Mouse (Mus musculus) embryonic facial prominence, embryonic 15.5 days (tissue): Measurements from ENCODE around the gene Crabp2. TPM values are rescaled to one million over a fixed set of nuclear protein-coding genes. Genes with fewer than 3 reads are reported as not detected.

Source experiments
- ATAC-seq: fragments of 200-750 bp; cut with Nextera tagmentation; 2 replicates; pipeline ENCODE4 v1.8.0; 2017; ENCODE audit warnings: low read depth, moderate TSS enrichment; ENCODE audit not compliant: insufficient number of reproducible peaks, low FRiP score, low TSS enrichment
- H3K27ac ChIP-seq: fragments of 300-500 bp; sonication (generic); replicated peaks from 2 replicates; pipeline ENCODE4 v1.5.1; 2015; ENCODE audit warnings: mild to moderate bottlenecking, inconsistent platforms
- H3K27me3 ChIP-seq: fragments of 300-500 bp; sonication (generic); 2 replicates; pipeline ENCODE4 v1.6.1; 2015; ENCODE audit warnings: inconsistent platforms
- H3K36me3 ChIP-seq: fragments of 300-500 bp; sonication (generic); 2 replicates; pipeline ENCODE4 v1.6.1; 2015; ENCODE audit warnings: mild to moderate bottlenecking, inconsistent platforms
- H3K4me1 ChIP-seq: fragments of 300-500 bp; sonication (generic); 2 replicates; pipeline ENCODE4 v1.6.1; 2015; ENCODE audit warnings: inconsistent platforms
- H3K4me2 ChIP-seq: fragments of 300-500 bp; sonication (generic); replicated peaks from 2 replicates; pipeline ENCODE4 v1.6.1; 2015; ENCODE audit warnings: mild to moderate bottlenecking, inconsistent platforms
- H3K4me3 ChIP-seq: fragments of 300-500 bp; sonication (generic); replicated peaks from 2 replicates; pipeline ENCODE4 v1.5.1; 2015; ENCODE audit warnings: mild to moderate bottlenecking, inconsistent platforms
- H3K9ac ChIP-seq: fragments of 300-500 bp; sonication (generic); 2 replicates; pipeline ENCODE4 v1.6.1; 2015; ENCODE audit warnings: inconsistent platforms
- H3K9me3 ChIP-seq: fragments of 300-500 bp; sonication (generic); replicated peaks from 2 replicates; pipeline ENCODE4 v1.6.1; 2016; ENCODE audit warnings: inconsistent platforms
- WGBS: fragments of 180-500 bp; shearing (Covaris S2); methylation state at CpG from one replicate; pipeline ENCODE4 v1.1.7; 2015; 5-methylcytosine and 5-hydroxymethylcytosine counted together
- polyA plus RNA-seq: library from polyadenylated mRNA; unstranded; fragments of >200 nt; fragmentation: Nextera tagmentation; extraction: Ambion mirVana; gene quantifications from 2 replicates; pipeline ENCODE4 v1.2.1, GENCODE M21; 2015

Crabp2 gene
- polyA plus RNA-seq, 1 experiment from 2014 or later: 206 TPM

DNA sequence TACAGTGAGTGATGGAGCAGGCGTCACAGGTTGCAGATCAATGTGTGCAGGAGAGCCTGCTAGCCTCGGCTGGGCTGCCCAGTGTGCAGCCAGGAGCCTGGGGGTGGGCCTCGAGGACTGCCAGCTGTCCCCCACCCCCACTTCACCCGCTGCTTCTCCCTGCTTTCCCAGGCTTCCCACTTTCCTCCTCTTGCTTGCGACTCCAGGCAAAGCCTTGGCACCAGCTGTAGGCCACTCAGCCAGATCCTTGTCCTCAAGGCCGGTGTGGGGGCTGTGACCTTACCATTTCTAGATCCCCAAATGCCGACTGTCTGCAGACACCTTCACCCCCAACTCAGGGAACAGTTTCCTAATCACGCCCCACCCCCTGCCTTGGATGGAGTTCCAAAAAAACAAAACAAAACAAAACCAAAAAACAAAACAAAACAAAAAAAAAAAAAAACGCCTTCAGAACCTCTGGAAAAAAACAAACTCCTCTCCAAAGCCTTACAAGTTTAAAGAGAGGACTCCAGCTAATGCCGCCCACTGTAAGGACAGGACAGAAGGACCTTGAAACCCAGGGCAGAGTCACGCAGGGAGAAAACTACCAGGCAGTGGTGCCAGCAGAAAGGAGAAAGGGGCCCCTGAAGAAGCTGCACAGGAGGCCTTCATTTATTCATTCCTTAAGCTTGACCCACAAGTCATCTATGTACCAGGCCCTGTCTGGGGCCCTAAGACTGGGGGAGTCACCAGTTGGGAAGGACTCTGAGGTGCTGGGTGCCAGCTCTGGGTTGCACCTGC lies 52.5 kb downstream of the Crabp2 start:
- Histone ChIP-seq H3K27me3 (peaks cover 93% of the 10 kb centered on the region), H3K9ac (no peak overlapping the region), H3K4me1 (peaks cover 30% of the 10 kb centered on the region), H3K27ac (no peak overlapping the region), H3K4me3 (peak overlapping the region; percentile 42), H3K9me3 (no peaks in the 10 kb centered on the region), H3K36me3 (no peaks in the 10 kb centered on the region), H3K4me2 (no peak overlapping the region)
- WGBS: 9% methylated on average over 11 of the region's 11 CpGs
- no peak for ATAC-seq

DNA sequence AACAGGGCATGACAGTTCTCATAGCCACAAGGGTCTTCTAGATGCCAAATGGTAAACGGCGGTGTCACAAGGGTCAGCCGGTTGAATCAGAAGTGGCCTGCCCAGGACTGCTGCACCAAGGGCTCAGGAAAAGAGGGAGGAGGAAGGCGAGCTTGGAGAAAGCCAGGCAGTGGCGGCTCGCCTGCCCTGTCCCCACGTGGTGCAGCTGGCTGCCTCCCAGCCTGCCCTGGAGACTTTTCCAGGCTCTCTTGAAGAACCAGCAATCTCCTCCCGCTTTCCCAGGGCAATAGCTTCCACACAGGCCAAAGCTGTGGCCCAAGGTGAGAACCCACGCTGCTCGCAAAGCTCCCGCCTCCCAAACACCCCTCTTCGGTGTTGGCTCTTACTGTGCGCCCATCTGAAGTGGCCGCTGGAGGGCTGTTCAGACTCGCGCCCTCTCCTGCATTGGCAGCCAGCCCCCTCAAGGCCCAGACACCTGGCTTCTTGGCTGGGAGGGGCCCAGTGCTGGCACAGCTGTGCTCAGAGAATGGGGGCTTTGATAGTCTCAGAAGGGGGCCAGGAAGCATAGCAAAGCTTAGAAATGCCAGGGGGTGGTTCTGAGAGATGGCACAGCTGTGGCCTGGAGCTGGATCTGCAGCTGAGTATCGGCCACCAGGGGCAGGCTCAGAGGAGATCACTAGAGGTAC lies 54.0 kb downstream of the Crabp2 start:
- H3K9me3 ChIP-seq: no peaks in the 10 kb centered on the region
- H3K4me1 ChIP-seq: peaks cover 18% of the 10 kb centered on the region
- no peak overlapping the region for H3K4me2 ChIP-seq
- H3K4me3 ChIP-seq: 0 out of 2 replicates have a peak overlapping the region, but pooled peaks have one; percentile 6
- H3K27ac ChIP-seq: no peak overlapping the region
- ATAC-seq: 0 out of 2 replicates have a peak, but pooled peaks have one; percentile 37
- 4% methylated on average over 17 of the region's 17 CpGs for WGBS
- H3K9ac ChIP-seq: no peak overlapping the region
- H3K36me3 ChIP-seq: no peaks in the 10 kb centered on the region
- H3K27me3 ChIP-seq: peaks cover 81% of the 10 kb centered on the region

Other genes starting within 250 kb of the Crabp2 start
- gene Lrrc71, start 200.0 kb upstream of the Crabp2 start, polyA plus RNA-seq: 3.3 and 5.4 TPM in 2 replicates
- 4.2 and 4.9 TPM in 2 replicates for gene Ntrk1, start 153.5 kb upstream of the Crabp2 start, polyA plus RNA-seq
- gene Insrr, start 151.7 kb upstream of the Crabp2 start, polyA plus RNA-seq: 0.47 and 0.68 TPM in 2 replicates
- 24.4 and 27.4 TPM in 2 replicates for gene Pear1, start 124.4 kb upstream of the Crabp2 start, polyA plus RNA-seq
- gene Sh2d2a, start 101.9 kb upstream of the Crabp2 start, polyA plus RNA-seq: 0.07 and 0.12 TPM in 2 replicates
- gene Prcc, start 63.1 kb upstream of the Crabp2 start, polyA plus RNA-seq: 16.4 and 16.5 TPM in 2 replicates
- gene Hdgf, start 42.3 kb upstream of the Crabp2 start, polyA plus RNA-seq: 240 and 246 TPM in 2 replicates
- 75.4 and 78.9 TPM in 2 replicates for gene Mrpl24, start 29.2 kb upstream of the Crabp2 start, polyA plus RNA-seq
- 54.5 and 56.2 TPM in 2 replicates for gene Isg20l2, start 18.4 kb upstream of the Crabp2 start, polyA plus RNA-seq
- 19.8 and 22.4 TPM in 2 replicates for gene Rrnad1, start 17.9 kb upstream of the Crabp2 start, polyA plus RNA-seq
- gene Nes, start 22.4 kb downstream of the Crabp2 start, polyA plus RNA-seq: 41.9 and 57.3 TPM in 2 replicates
- 0.38 and 0.61 TPM in 2 replicates for gene Bcan, start 51.6 kb downstream of the Crabp2 start, polyA plus RNA-seq
- 0.31 and 0.35 TPM in 2 replicates for gene Hapln2, start 78.9 kb downstream of the Crabp2 start, polyA plus RNA-seq
- 28.5 and 35.8 TPM in 2 replicates for gene Gpatch4, start 94.4 kb downstream of the Crabp2 start, polyA plus RNA-seq
- 196 and 197 TPM in 2 replicates for gene Naxe, start 109.8 kb downstream of the Crabp2 start, polyA plus RNA-seq
- 0.35 and 0.52 TPM in 2 replicates for gene Ttc24, start 129.6 kb downstream of the Crabp2 start, polyA plus RNA-seq
- gene Iqgap3, start 133.3 kb downstream of the Crabp2 start, polyA plus RNA-seq: 15.9 and 16.8 TPM in 2 replicates
- 31.0 and 31.1 TPM in 2 replicates for gene Mef2d, start 193.7 kb downstream of the Crabp2 start, polyA plus RNA-seq